Mouse (Mus musculus) brain, embryonic 14.5 days (tissue): ENCODE data around the gene Cmc2. TPM values are rescaled to one million over a fixed set of nuclear protein-coding genes. Genes with fewer than 3 reads are reported as not detected.

ENCODE experiments used
- DNase-seq: peaks from one replicate; pipeline ENCODE4 v3.0.0-alpha.2; 2011; ENCODE audit warnings: low read depth
- CTCF ChIP-seq: fragments of 200-500 bp; IDR thresholded peaks from 2 replicates; pipeline ENCODE4 v1.5.1; 2012; ENCODE audit warnings: inconsistent platforms, mild to moderate bottlenecking, moderate library complexity, borderline replicate concordance; ENCODE audit not compliant: insufficient read depth, insufficient read length; ENCODE audit errors: extremely low read depth
- POLR2A ChIP-seq: fragments of 200-500 bp; IDR thresholded peaks from 2 replicates; pipeline ENCODE4 v1.6.1; 2012; ENCODE audit warnings: mild to moderate bottlenecking, inconsistent platforms, borderline replicate concordance; ENCODE audit not compliant: poor library complexity, insufficient read depth, insufficient read length, severe bottlenecking; ENCODE audit errors: extremely low read depth
- polyA plus RNA-seq: library from polyadenylated mRNA; depleted of rRNA; stranded (reverse); fragments of >200 nt; gene quantifications from 2 replicates; pipeline ENCODE4 v1.2.3, GENCODE M21; 2012; rRNA removed

The Cmc2 gene
- polyA plus RNA-seq, 1 experiment = 13.2 TPM

DNA sequence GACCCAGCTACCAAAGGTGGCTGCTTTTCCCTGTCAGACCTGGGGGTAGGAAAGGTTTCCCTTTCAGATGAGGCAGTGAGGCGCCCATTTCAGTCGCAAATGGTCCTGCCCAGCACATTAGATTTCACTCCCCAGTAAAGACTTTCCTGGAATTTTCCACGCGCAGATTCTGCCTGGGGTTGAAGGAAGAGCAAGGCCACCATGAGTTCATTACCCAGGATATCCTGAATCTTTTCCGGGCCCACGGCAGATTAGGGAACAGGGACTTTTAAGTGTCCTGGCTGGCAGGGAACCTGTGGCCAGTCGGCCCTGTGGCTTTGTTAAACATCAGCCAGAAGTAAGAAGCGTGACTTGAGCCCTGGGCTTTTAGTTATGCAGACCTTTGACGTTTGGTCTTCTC, 53.9 kb downstream of the Cmc2 start:
- TF ChIP-seq POLR2A (no peak), CTCF (no peak)

DNA sequence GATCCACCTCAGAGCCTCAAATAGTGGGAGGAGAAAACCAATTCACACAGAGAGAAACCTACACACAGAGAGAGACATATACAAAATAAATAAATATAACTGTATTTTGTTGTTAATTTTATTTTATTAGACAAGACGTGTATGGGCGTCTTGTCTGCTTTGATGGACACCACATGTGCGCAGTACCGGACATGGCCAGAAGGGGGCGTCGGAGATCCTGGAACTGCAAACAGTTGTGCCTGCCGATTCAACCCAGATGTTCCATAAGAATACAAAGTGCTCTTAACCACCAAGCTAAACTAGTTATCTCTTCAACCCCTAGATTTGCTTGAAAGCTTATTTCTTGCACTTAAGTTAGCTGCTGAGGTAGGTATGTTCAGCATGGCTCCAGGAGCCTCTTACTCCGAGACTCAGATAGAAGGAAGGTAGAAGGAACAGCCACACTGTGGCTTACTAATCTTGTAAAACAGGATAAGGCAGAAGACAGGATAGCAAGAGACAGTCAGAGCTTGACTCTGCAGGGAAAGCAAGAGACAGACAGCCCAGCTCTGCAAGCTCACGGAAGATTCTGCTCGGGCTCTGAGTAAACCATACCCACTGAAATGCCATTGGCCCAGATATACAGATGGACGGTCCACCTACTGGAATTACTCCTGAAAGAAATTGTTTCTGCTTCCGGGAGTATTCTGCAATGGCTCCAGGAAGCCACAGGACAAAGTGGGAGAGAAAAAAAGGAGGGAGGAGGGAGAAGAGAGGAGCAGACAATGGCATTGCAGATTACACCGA, 54.9 kb downstream of the Cmc2 start:
- DNase-seq = no peak
- TF ChIP-seq CTCF = peak; percentile 73
- no peak for TF ChIP-seq POLR2A

More for the DNA sequence above, 53.9 kb downstream of the Cmc2 start:
- DNase-seq = no peak

DNA sequence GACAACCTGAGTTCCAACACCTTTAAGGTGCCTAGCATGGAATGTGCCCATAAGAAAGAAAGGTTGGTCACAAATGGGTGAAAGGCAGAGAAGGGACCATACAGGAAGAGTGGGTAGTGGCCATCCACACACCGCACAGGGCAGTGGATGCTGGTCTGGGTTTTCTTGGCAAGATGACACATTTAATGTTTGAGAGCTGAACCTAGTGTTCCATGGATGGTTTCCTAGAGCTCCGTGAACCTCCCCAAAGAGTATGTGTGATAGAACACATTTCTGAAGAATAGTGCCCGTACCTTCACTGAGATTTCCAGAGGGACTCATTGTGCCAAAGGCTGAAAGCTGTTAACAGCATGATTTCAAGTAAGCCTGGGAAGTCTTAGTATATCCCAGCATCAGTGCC, 56.7 kb downstream of the Cmc2 start:
- no peak for TF ChIP-seq CTCF
- no peak for TF ChIP-seq POLR2A
- DNase-seq = no peak

DNA sequence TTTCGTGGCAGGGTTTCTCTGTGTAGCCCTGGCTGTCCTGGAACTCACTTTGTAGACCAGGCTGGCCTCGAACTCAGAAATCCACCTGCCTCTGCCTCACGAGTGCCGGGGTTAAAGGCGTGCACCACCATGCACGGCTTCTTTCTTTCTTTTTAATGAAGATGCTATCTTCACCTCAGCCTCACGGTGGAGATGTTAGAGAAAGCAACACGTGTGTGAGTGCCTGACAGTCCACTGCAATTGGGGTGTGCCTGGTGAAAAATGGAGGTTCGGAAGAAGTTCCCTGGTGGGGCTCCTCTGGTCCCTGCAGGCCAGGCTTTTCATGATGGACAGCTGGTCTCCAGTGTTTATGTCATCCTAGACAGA, 57.2 kb downstream of the Cmc2 start:
- no peak for TF ChIP-seq CTCF
- no peak for TF ChIP-seq POLR2A
- no peak for DNase-seq

DNA sequence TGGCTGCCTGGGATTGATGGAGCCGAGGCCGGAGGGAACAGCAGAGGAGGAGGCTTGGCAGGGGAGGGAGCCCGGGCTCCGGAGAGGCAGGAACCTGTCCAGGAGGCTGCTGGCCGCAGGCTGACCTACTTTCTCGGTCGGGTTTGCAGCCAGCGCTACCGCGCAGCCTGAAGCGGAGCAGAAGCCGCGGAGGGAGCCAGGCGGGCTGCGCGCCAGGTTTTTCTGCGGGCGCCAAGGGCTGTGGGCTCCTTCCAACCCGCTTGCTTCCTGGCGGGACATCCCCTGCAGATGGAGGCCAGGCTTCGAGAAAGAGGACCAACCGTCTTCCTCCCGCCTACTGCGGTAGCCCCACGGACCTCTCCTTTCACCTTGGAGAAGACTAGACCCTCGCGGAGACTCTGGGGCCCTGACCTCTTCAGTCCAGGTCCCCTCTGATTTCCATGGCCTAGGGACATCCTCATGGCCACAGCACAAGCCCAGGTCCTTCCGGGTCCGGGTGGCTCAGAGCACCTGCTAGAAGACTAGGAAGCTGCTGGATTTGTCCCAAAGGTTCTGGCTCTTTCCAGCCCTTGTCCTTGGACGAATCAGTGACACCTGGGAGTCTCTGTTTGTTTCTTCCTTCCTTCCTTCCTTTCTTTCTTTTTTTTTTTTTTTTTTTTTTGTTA, 57.8 kb downstream of the Cmc2 start:
- TF ChIP-seq POLR2A (no peak), CTCF (no peak)
- peak; percentile 88 for DNase-seq

DNA sequence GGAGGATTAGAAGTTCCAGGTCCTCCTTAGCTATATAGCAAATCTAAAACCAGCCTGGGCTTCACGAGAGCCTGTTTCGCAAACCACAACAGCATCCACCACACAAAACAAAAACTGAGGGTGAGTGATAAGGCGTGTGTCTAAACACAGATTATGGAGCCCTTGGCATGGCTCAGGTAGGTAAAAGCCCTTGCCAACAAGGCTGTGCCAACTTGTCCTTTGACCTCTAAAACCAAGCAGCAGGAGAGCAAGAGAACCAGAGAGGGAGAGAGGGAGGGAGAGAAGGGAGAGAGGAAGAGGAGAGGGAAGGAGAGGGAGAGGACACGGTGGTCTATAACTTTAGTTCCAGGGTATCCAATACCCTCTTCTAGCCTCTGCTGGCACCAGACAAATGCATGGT, 59.1 kb downstream of the Cmc2 start:
- no peak for TF ChIP-seq POLR2A
- no peak for TF ChIP-seq CTCF
- no peak for DNase-seq

DNA sequence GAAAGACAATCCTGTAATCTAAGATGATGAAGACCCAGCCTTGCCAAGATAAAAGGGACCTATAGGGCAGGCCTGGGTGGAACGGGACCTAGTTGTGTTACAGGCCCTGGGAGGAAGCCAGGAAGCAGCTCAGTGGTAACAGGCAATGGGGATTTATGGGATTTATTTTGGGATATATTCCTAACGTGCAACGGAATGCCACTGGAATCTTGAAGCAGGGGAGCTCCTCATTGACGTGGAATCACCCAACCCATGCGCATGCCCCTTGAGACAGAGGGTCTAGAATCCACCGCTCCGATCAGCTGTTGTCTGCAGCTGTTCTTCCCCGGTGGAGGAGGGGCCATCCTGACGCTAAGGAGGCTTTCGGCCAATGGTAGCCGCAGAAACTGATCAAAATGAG, 69.2 kb downstream of the Cmc2 start:
- TF ChIP-seq POLR2A (no peak), CTCF (no peak)
- no peak for DNase-seq

DNA sequence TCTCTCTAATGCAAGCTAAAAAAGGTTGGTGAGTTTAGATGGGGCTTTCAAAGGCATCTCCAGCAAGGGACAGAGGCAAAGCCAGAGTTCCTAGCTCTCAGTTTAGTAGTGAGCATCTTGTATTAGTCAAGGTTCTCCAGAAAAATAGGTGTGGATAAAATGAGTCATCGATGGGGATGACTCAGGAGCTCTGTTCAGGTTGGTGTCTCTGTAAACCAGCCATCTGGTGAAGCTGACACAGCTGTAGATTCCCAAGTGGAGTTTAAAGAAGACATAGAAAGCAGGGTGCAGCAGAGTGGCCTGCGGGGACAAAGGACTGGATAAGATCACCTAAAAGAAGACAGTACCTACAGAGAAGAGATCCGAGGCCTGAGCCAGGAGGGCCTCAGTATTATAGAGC, 73.2 kb downstream of the Cmc2 start:
- TF ChIP-seq POLR2A (no peak), CTCF (no peak)
- DNase-seq = no peak

DNA sequence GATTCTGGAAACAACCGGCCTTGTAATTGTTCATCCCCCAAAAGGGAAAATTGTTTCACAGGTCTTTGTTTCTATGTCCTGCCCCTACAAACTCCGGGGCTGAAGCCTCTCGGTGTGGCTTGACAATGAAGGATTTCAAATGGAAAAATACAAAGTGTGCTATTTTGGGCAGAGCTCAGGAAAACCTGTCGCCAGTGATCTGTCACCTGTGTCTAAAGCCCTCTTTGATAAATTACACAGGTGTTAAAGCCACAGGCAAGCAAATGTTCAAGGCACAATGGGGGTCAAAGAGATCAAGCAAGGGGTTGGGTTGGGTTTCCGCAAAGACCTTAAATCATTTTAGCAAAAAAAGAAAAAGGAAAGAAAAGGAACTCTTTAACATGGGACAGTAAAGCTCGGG, 78.6 kb downstream of the Cmc2 start:
- TF ChIP-seq CTCF (no peak), POLR2A (no peak)
- no peak for DNase-seq

Other genes with a start within 250 kb of the Cmc2 start
- 1.8 and 3.2 TPM in 2 replicates for gene Cdyl2, start 188.5 kb downstream of the Cmc2 start, polyA plus RNA-seq
- 12.0 and 20.0 TPM in 2 replicates for gene Cenpn, start 275 bp upstream of the Cmc2 start, polyA plus RNA-seq
- 24.3 and 32.6 TPM in 2 replicates for gene Atmin, start 21.9 kb upstream of the Cmc2 start, polyA plus RNA-seq
- 3.9 and 6.0 TPM in 2 replicates for gene 1700030J22Rik, start 57.5 kb upstream of the Cmc2 start, polyA plus RNA-seq
- 52.1 and 56.8 TPM in 2 replicates for gene Gcsh, start 72.1 kb upstream of the Cmc2 start, polyA plus RNA-seq
- 0.01 TPM in 2 replicates for gene Pkd1l2, start 161.0 kb upstream of the Cmc2 start, polyA plus RNA-seq
- gene Bco1, start 174.4 kb upstream of the Cmc2 start, polyA plus RNA-seq = 0.11 and 0.12 TPM in 2 replicates
- 8.0 and 10.5 TPM in 2 replicates for gene Gan, start 236.7 kb upstream of the Cmc2 start, polyA plus RNA-seq